Mouse (Mus musculus) limb, embryonic 10.5 days (tissue): ENCODE measurements around the gene Cyp4f14. TPM values are rescaled to one million over a fixed set of nuclear protein-coding genes. Genes with fewer than 3 reads are reported as not detected.
"Not testable (repeated sequence)": the region's sequence is repeated elsewhere in the genome, so short reads cannot be mapped to it uniquely, and the experiment has no call there.

Experiments used
- DNase-seq: peaks from one replicate; pipeline ENCODE4 v3.0.0-alpha.2; 2017; ENCODE audit warnings: low spot score
- H3K27ac ChIP-seq: fragments of 300-500 bp; sonication (generic); 2 replicates; pipeline ENCODE4 v1.5.1; 2016; ENCODE audit warnings: mild to moderate bottlenecking
- H3K27me3 ChIP-seq: fragments of 300-500 bp; sonication (generic); 2 replicates; pipeline ENCODE4 v1.6.1; 2016; ENCODE audit warnings: low read depth, mild to moderate bottlenecking; ENCODE audit not compliant: poor library complexity, severe bottlenecking
- H3K36me3 ChIP-seq: fragments of 300-500 bp; sonication (generic); 2 replicates; pipeline ENCODE4 v1.6.1; 2016; ENCODE audit warnings: mild to moderate bottlenecking, moderate library complexity
- H3K4me1 ChIP-seq: fragments of 300-500 bp; sonication (generic); 2 replicates; pipeline ENCODE4 v1.6.1; 2016
- H3K4me3 ChIP-seq: fragments of 300-500 bp; sonication (generic); 2 replicates; pipeline ENCODE4 v1.5.1; 2016; ENCODE audit warnings: mild to moderate bottlenecking, moderate library complexity
- H3K9me3 ChIP-seq: fragments of 300-500 bp; sonication (generic); replicated peaks from 2 replicates; pipeline ENCODE4 v1.6.1; 2016; ENCODE audit warnings: mild to moderate bottlenecking
- whole genome bisulfite sequencing: fragments of 180-500 bp; shearing (Covaris S2); methylation state at CpG from one replicate; pipeline ENCODE4 v1.1.7; 2016; 5-methylcytosine and 5-hydroxymethylcytosine counted together
- polyA plus RNA-seq: library from polyadenylated mRNA; unstranded; fragments of >200 nt; fragmentation: Nextera tagmentation; extraction: Ambion mirVana; gene quantifications from 2 replicates; pipeline ENCODE4 v1.2.1, GENCODE M21; 2016

Cyp4f14 gene
- polyA plus RNA-seq, 1 experiment from 2014 or later = not detected

- Histone ChIP-seq H3K9me3 (no peaks in the 10 kb centered on the region), H3K27me3 (no peaks in the 10 kb centered on the region), H3K27ac (no peak overlapping the region), H3K36me3 (peaks cover 31% of the 10 kb centered on the region), H3K4me1 (peaks cover 11% of the 10 kb centered on the region), H3K4me3 (no peak overlapping the region)
- DNase-seq = no peak
- WGBS = 95% methylated on average over 6 of the region's 6 CpGs
Measured at GRCm38 (mm10) chr17:32889611-32890010, 27.5 kb downstream of the Cyp4f14 start.

GRCm38 (mm10) chr17:32880320-32881218 is 36.6 kb downstream of the Cyp4f14 start:
- DNase-seq = no peak
- Histone ChIP-seq H3K4me1 (peaks cover 10% of the 10 kb centered on the region), H3K36me3 (peaks cover 65% of the 10 kb centered on the region), H3K4me3 (no peak overlapping the region), H3K27me3 (0 out of 2 replicates have a peak, but pooled peaks cover 11% of the 10 kb centered on the region), H3K9me3 (no peaks in the 10 kb centered on the region), H3K27ac (no peak overlapping the region)
- WGBS = 94% methylated on average over 14 of the region's 14 CpGs

GRCm38 (mm10) chr17:32878773-32879172 is 38.4 kb downstream of the Cyp4f14 start:
- Histone ChIP-seq H3K27me3 (0 out of 2 replicates have a peak, but pooled peaks cover 11% of the 10 kb centered on the region), H3K9me3 (no peaks in the 10 kb centered on the region), H3K4me3 (no peak overlapping the region), H3K4me1 (peaks cover 10% of the 10 kb centered on the region), H3K36me3 (peaks cover 47% of the 10 kb centered on the region), H3K27ac (no peak overlapping the region)
- 93% methylated on average over 11 of the region's 11 CpGs for WGBS
- DNase-seq = no peak

GRCm38 (mm10) chr17:32877471-32878171 is 39.5 kb downstream of the Cyp4f14 start:
- H3K4me1 ChIP-seq = peaks cover 10% of the 10 kb centered on the region
- peak overlapping the region; percentile 40 for H3K4me3 ChIP-seq
- peak overlapping the region; percentile 58; the same call in 1 of the 2 replicates for H3K27ac ChIP-seq
- H3K27me3 ChIP-seq = 0 out of 2 replicates have a peak, but pooled peaks cover 11% of the 10 kb centered on the region
- DNase-seq = peak; percentile 41
- no peaks in the 10 kb centered on the region for H3K9me3 ChIP-seq
- H3K36me3 ChIP-seq = peaks cover 35% of the 10 kb centered on the region
- WGBS = 7% methylated on average over 22 of the region's 22 CpGs

GRCm38 (mm10) chr17:32872696-32873095 is 44.4 kb downstream of the Cyp4f14 start:
- H3K27me3 ChIP-seq = 0 out of 2 replicates have a peak, but pooled peaks cover 11% of the 10 kb centered on the region
- no peaks in the 10 kb centered on the region for H3K36me3 ChIP-seq
- 75% methylated on average over 5 of the region's 5 CpGs for WGBS
- H3K27ac ChIP-seq = no peak overlapping the region
- DNase-seq = no peak
- H3K4me1 ChIP-seq = peaks cover 7% of the 10 kb centered on the region
- no peak overlapping the region for H3K4me3 ChIP-seq
- no peaks in the 10 kb centered on the region for H3K9me3 ChIP-seq

GRCm38 (mm10) chr17:32872091-32872490 is 45.1 kb downstream of the Cyp4f14 start:
- Histone ChIP-seq H3K27me3 (0 out of 2 replicates have a peak, but pooled peaks cover 5% of the 10 kb centered on the region), H3K9me3 (no peaks in the 10 kb centered on the region), H3K4me3 (no peak overlapping the region), H3K27ac (no peak overlapping the region), H3K36me3 (no peaks in the 10 kb centered on the region), H3K4me1 (peaks cover under 1% of the 10 kb centered on the region; the same call in 1 of the 2 replicates)
- 79% methylated on average over 4 of the region's 4 CpGs for WGBS
- no peak for DNase-seq

GRCm38 (mm10) chr17:32871483-32871882 is 45.7 kb downstream of the Cyp4f14 start:
- WGBS = 94% methylated on average over 1 of the region's 1 CpGs
- Histone ChIP-seq H3K36me3 (no peaks in the 10 kb centered on the region), H3K9me3 (no peaks in the 10 kb centered on the region), H3K27me3 (no peaks in the 10 kb centered on the region), H3K4me3 (no peak overlapping the region), H3K27ac (no peak overlapping the region), H3K4me1 (no peaks in the 10 kb centered on the region)
- no peak for DNase-seq

- H3K36me3 ChIP-seq, H3K27me3 ChIP-seq, DNase-seq, H3K4me3 ChIP-seq, H3K27ac ChIP-seq, H3K9me3 ChIP-seq, H3K4me1 ChIP-seq: not testable (repeated sequence)
- WGBS = 60% methylated on average over 5 of the region's 7 CpGs
Measured at GRCm38 (mm10) chr17:32867266-32867665, 49.9 kb downstream of the Cyp4f14 start.

- H3K36me3 ChIP-seq, H3K4me1 ChIP-seq, DNase-seq, H3K9me3 ChIP-seq, H3K4me3 ChIP-seq, H3K27me3 ChIP-seq, H3K27ac ChIP-seq: not testable (repeated sequence)
- WGBS = 75% methylated on average over 4 of the region's 6 CpGs
Measured at GRCm38 (mm10) chr17:32856713-32857112, 60.4 kb downstream of the Cyp4f14 start.

Other genes with a start within 250 kb of the Cyp4f14 start
- gene Cyp4f15, start 231.7 kb downstream of the Cyp4f14 start, polyA plus RNA-seq = 0.75 and 0.98 TPM in 2 replicates
- gene Zfp871, start 129.1 kb downstream of the Cyp4f14 start, polyA plus RNA-seq = 36.7 and 46.7 TPM in 2 replicates
- gene Zfp811, start 107.4 kb downstream of the Cyp4f14 start, polyA plus RNA-seq = 2.8 and 4.4 TPM in 2 replicates
- gene Zfp799, start 87.1 kb downstream of the Cyp4f14 start, polyA plus RNA-seq = 10.2 and 18.4 TPM in 2 replicates
- 6.5 and 7.6 TPM in 2 replicates for gene Zfp870, start 25.7 kb downstream of the Cyp4f14 start, polyA plus RNA-seq
- gene Cyp4f13, start 30.1 kb upstream of the Cyp4f14 start, polyA plus RNA-seq = 2.3 and 2.6 TPM in 2 replicates
- 12.2 and 13.7 TPM in 2 replicates for gene Zfp472, start 48.5 kb upstream of the Cyp4f14 start, polyA plus RNA-seq
- 10.4 and 13.8 TPM in 2 replicates for gene Zfp952, start 75.8 kb upstream of the Cyp4f14 start, polyA plus RNA-seq
- 11.7 and 15.4 TPM in 2 replicates for gene Zfp763, start 116.1 kb upstream of the Cyp4f14 start, polyA plus RNA-seq
- gene 4921501E09Rik, start 150.7 kb upstream of the Cyp4f14 start, polyA plus RNA-seq = not detected in 2 replicates
- gene Zfp563, start 172.0 kb upstream of the Cyp4f14 start, polyA plus RNA-seq = 5.9 and 8.6 TPM in 2 replicates
- 0.11 TPM in 1 of 2 replicates, not detected in the other for gene Morc2b, start 222.3 kb upstream of the Cyp4f14 start, polyA plus RNA-seq